Mouse (Mus musculus): ENCODE data around the gene Gins2. TPM values are rescaled to one million over a fixed set of nuclear protein-coding genes. Genes with fewer than 3 reads are reported as not detected.

Gins2 gene
- total RNA-seq, 2 experiments from 2014 or later = 18.6 to 19.0 TPM

GRCm38 (mm10) chr8:120548313-120548761 is 40.8 kb downstream of the Gins2 start:
- no peak for DNase-seq

- DNase-seq = peak; percentile 50
These were observed 41.5 kb downstream of the Gins2 start for GRCm38 (mm10) chr8:120547562-120547961.

GRCm38 (mm10) chr8:120544155-120544554 is 44.9 kb downstream of the Gins2 start:
- no peak for DNase-seq

- DNase-seq = peak; percentile 81
These were observed 45.6 kb downstream of the Gins2 start for GRCm38 (mm10) chr8:120543416-120544055.

GRCm38 (mm10) chr8:120542995-120543394 is 46.1 kb downstream of the Gins2 start:
- DNase-seq = no peak

- no peak for DNase-seq
These were observed 49.1 kb downstream of the Gins2 start for GRCm38 (mm10) chr8:120539775-120540625.

- DNase-seq = peak; percentile 66
These were observed 49.7 kb downstream of the Gins2 start for GRCm38 (mm10) chr8:120539381-120539774.

- peak; percentile 81 for DNase-seq
These were observed 50.5 kb downstream of the Gins2 start for GRCm38 (mm10) chr8:120538397-120539240.

- DNase-seq = peak; percentile 77
These were observed 51.2 kb downstream of the Gins2 start for GRCm38 (mm10) chr8:120537818-120538396.

GRCm38 (mm10) chr8:120537207-120537817 is 51.8 kb downstream of the Gins2 start:
- DNase-seq = peak; percentile 89

- DNase-seq = peak; percentile 45
These were observed 52.5 kb downstream of the Gins2 start for GRCm38 (mm10) chr8:120536306-120537206.

- peak; percentile 77 for DNase-seq
These were observed 53.4 kb downstream of the Gins2 start for GRCm38 (mm10) chr8:120535452-120536305.

GRCm38 (mm10) chr8:120534504-120535368 is 54.4 kb downstream of the Gins2 start:
- DNase-seq = peak; percentile 90

GRCm38 (mm10) chr8:120534080-120534479 is 55.0 kb downstream of the Gins2 start:
- no peak for DNase-seq

- no peak for DNase-seq
These were observed 55.7 kb downstream of the Gins2 start for GRCm38 (mm10) chr8:120533380-120533779.

GRCm38 (mm10) chr8:120532517-120533215 is 56.4 kb downstream of the Gins2 start:
- no peak for DNase-seq

GRCm38 (mm10) chr8:120531775-120532516 is 57.2 kb downstream of the Gins2 start:
- no peak for DNase-seq
